Mouse (Mus musculus) midbrain, embryonic 13.5 days (tissue): ENCODE data around the gene Olfr1339. TPM values are rescaled to one million over a fixed set of nuclear protein-coding genes. Genes with fewer than 3 reads are reported as not detected.

Source experiments
- ATAC-seq: fragments of 200-750 bp; cut with Nextera tagmentation; 2 replicates; pipeline ENCODE4 v1.8.0; 2017; ENCODE audit warnings: mild to moderate bottlenecking, moderate TSS enrichment, moderate library complexity
- H3K27ac ChIP-seq: fragments of 300-500 bp; sonication (generic); 2 replicates; pipeline ENCODE4 v1.5.1; 2015; ENCODE audit warnings: inconsistent platforms, mild to moderate bottlenecking, moderate library complexity
- H3K27me3 ChIP-seq: fragments of 300-500 bp; sonication (generic); 2 replicates; pipeline ENCODE4 v1.6.1; 2015; ENCODE audit warnings: mild to moderate bottlenecking, inconsistent platforms
- H3K36me3 ChIP-seq: fragments of 300-500 bp; sonication (generic); 2 replicates; pipeline ENCODE4 v1.6.1; 2015; ENCODE audit warnings: mild to moderate bottlenecking, inconsistent platforms
- H3K4me1 ChIP-seq: fragments of 300-500 bp; sonication (generic); replicated peaks from 2 replicates; pipeline ENCODE4 v1.6.1; 2015; ENCODE audit warnings: inconsistent platforms
- H3K4me2 ChIP-seq: fragments of 300-500 bp; sonication (generic); replicated peaks from 2 replicates; pipeline ENCODE4 v1.6.1; 2015; ENCODE audit warnings: moderate library complexity, mild to moderate bottlenecking, inconsistent platforms
- H3K4me3 ChIP-seq: fragments of 300-500 bp; sonication (generic); replicated peaks from 2 replicates; pipeline ENCODE4 v1.5.1; 2015; ENCODE audit warnings: mild to moderate bottlenecking, inconsistent platforms
- H3K9ac ChIP-seq: fragments of 300-500 bp; sonication (generic); replicated peaks from 2 replicates; pipeline ENCODE4 v1.6.1; 2015; ENCODE audit warnings: mild to moderate bottlenecking, inconsistent platforms
- H3K9me3 ChIP-seq: fragments of 300-500 bp; sonication (generic); 2 replicates; pipeline ENCODE4 v1.6.1; 2016; ENCODE audit warnings: mild to moderate bottlenecking, inconsistent platforms
- WGBS: fragments of 180-500 bp; shearing (Covaris S2); methylation state at CpG from one replicate; pipeline ENCODE4 v1.1.7; 2015; 5-methylcytosine and 5-hydroxymethylcytosine counted together
- polyA plus RNA-seq: library from polyadenylated mRNA; unstranded; fragments of >200 nt; fragmentation: Nextera tagmentation; extraction: Ambion mirVana; gene quantifications from 2 replicates; pipeline ENCODE4 v1.2.1, GENCODE M21; 2015

Olfr1339 gene
- polyA plus RNA-seq, 1 experiment from 2014 or later = not detected

DNA sequence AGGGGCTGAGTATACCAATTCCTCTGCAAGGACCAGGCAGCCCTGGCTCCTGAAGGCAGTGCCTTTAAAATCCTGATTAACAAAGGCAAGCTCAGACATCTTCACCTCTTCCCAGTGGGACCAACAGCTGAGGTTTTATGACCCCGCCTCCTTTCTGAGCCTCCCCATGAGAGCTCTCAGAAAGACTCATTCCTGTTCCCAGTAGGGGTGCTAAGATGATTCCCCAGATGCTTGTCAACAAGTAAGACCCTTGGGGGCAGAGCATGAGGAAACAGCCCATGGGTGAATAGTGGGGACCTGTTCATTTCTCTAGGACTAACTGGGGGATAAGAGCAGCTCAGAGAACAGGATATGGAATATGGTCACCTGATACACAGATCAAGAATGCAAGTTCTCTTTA lies 26.7 kb downstream of the Olfr1339 start, which contains the start of gene Olfr1338:
Olfr1338 (minus strand) TSS at position 101 of the 400 bp plus-strand sequence.
- no peak for ATAC-seq
- Histone ChIP-seq H3K4me2 (no peak within 1 kb of the TSS), H3K27me3 (no peaks in the 10 kb centered on the region), H3K27ac (no peak within 1 kb of the TSS), H3K36me3 (no peaks in the 10 kb centered on the region), H3K4me3 (no peak within 1 kb of the TSS), H3K4me1 (no peaks in the 10 kb centered on the region), H3K9me3 (no peaks in the 10 kb centered on the region), H3K9ac (no peak within 1 kb of the TSS)
- 85% methylated on average over 1 of the region's 1 CpGs for WGBS

DNA sequence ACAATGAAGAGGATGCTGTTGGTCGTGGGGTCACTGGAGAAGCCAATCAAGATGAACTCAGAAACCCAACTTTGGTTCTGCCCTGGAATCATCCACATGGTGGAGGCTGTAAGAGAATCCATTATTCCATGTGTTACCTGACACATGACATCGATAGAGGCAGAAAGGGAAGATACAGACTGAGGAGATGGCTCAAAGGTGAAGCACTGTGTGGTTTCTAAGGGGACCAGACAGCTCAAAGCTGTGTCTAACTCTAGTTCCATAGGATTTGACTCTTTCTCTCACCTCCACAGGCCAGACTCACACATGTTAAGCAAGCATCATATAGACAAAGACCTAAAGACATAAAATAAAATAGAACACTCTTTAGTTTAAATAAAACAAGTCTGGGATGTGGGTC lies 50.5 kb downstream of the Olfr1339 start, which contains the start of gene Olfr1337:
Olfr1337 (minus strand) TSS at position 101 of the 400 bp plus-strand sequence.
- no peak within 1 kb of the TSS for H3K27ac ChIP-seq
- H3K27me3 ChIP-seq = no peaks in the 10 kb centered on the region
- no peaks in the 10 kb centered on the region for H3K4me1 ChIP-seq
- no peak within 1 kb of the TSS for H3K9ac ChIP-seq
- no peaks in the 10 kb centered on the region for H3K36me3 ChIP-seq
- ATAC-seq = no peak
- no peaks in the 10 kb centered on the region for H3K9me3 ChIP-seq
- WGBS = 81% methylated on average over 2 of the region's 2 CpGs
- no peak within 1 kb of the TSS for H3K4me2 ChIP-seq
- H3K4me3 ChIP-seq = no peak within 1 kb of the TSS

Other genes starting within 250 kb of the Olfr1339 start
- gene Tie1, start 242.1 kb upstream of the Olfr1339 start, polyA plus RNA-seq = 13.7 and 14.4 TPM in 2 replicates
- 0.16 TPM in 1 of 2 replicates, not detected in the other for gene 2610528J11Rik, start 205.2 kb upstream of the Olfr1339 start, polyA plus RNA-seq
- gene Tmem125, start 188.1 kb upstream of the Olfr1339 start, polyA plus RNA-seq = 0.22 TPM in 1 of 2 replicates, not detected in the other
- gene Cfap57, start 111.4 kb upstream of the Olfr1339 start, polyA plus RNA-seq = 1.5 and 1.6 TPM in 2 replicates
- 121 and 128 TPM in 2 replicates for gene Ebna1bp2, start 111.4 kb upstream of the Olfr1339 start, polyA plus RNA-seq
- gene Olfr62, start 73.2 kb upstream of the Olfr1339 start, polyA plus RNA-seq = not detected in 2 replicates
- gene Olfr1342, start 39.4 kb upstream of the Olfr1339 start, polyA plus RNA-seq = not detected in 2 replicates
- gene Olfr1341, start 28.7 kb upstream of the Olfr1339 start, polyA plus RNA-seq = not detected in 2 replicates
- gene Olfr1340, start 12.0 kb upstream of the Olfr1339 start, polyA plus RNA-seq = not detected in 2 replicates
- gene Olfr1338, start 26.6 kb downstream of the Olfr1339 start, polyA plus RNA-seq = not detected in 2 replicates
- not detected in 2 replicates for gene Olfr1337, start 50.4 kb downstream of the Olfr1339 start, polyA plus RNA-seq
- not detected in 2 replicates for gene Olfr1335, start 77.8 kb downstream of the Olfr1339 start, polyA plus RNA-seq
- gene Olfr1333, start 104.1 kb downstream of the Olfr1339 start, polyA plus RNA-seq = not detected in 2 replicates
- gene Olfr1331, start 132.5 kb downstream of the Olfr1339 start, polyA plus RNA-seq = not detected in 2 replicates
- gene Olfr1330, start 156.4 kb downstream of the Olfr1339 start, polyA plus RNA-seq = not detected in 2 replicates
- not detected in 2 replicates for gene Olfr1329, start 185.3 kb downstream of the Olfr1339 start, polyA plus RNA-seq
- gene Olfr1328, start 206.4 kb downstream of the Olfr1339 start, polyA plus RNA-seq = not detected in 2 replicates
- gene Lao1, start 229.4 kb downstream of the Olfr1339 start, polyA plus RNA-seq = not detected in 2 replicates